Mouse (Mus musculus) neural tube, embryonic 13.5 days (tissue): Measurements from ENCODE around the gene Psg20. TPM values are rescaled to one million over a fixed set of nuclear protein-coding genes. Genes with fewer than 3 reads are reported as not detected.
"Not testable (repeated sequence)": the region's sequence is repeated elsewhere in the genome, so short reads cannot be mapped to it uniquely, and the experiment has no call there.

ENCODE experiments used
- ATAC-seq: fragments of 200-750 bp; cut with Nextera tagmentation; 2 replicates; pipeline ENCODE4 v1.8.0; 2017; ENCODE audit warnings: low read depth, mild to moderate bottlenecking, moderate TSS enrichment, moderate library complexity
- H3K27ac ChIP-seq: fragments of 300-500 bp; sonication (generic); replicated peaks from 2 replicates; pipeline ENCODE4 v1.5.1; 2015; ENCODE audit warnings: moderate library complexity, mild to moderate bottlenecking, inconsistent platforms
- H3K27me3 ChIP-seq: fragments of 300-500 bp; sonication (generic); 2 replicates; pipeline ENCODE4 v1.6.1; 2015; ENCODE audit warnings: mild to moderate bottlenecking, inconsistent platforms
- H3K36me3 ChIP-seq: fragments of 300-500 bp; sonication (generic); 2 replicates; pipeline ENCODE4 v1.6.1; 2015; ENCODE audit warnings: mild to moderate bottlenecking, inconsistent platforms
- H3K4me1 ChIP-seq: fragments of 300-500 bp; sonication (generic); replicated peaks from 2 replicates; pipeline ENCODE4 v1.6.1; 2015; ENCODE audit warnings: inconsistent platforms
- H3K4me2 ChIP-seq: fragments of 300-500 bp; sonication (generic); 2 replicates; pipeline ENCODE4 v1.6.1; 2015; ENCODE audit warnings: inconsistent platforms, mild to moderate bottlenecking, moderate library complexity
- H3K4me3 ChIP-seq: fragments of 300-500 bp; sonication (generic); 2 replicates; pipeline ENCODE4 v1.5.1; 2015; ENCODE audit warnings: mild to moderate bottlenecking, inconsistent platforms
- H3K9ac ChIP-seq: fragments of 300-500 bp; sonication (generic); 2 replicates; pipeline ENCODE4 v1.6.1; 2015; ENCODE audit warnings: moderate library complexity, mild to moderate bottlenecking, inconsistent platforms
- H3K9me3 ChIP-seq: fragments of 300-500 bp; sonication (generic); 2 replicates; pipeline ENCODE4 v1.6.1; 2016; ENCODE audit warnings: inconsistent platforms
- WGBS: fragments of 180-500 bp; shearing (Covaris S2); methylation state at CpG from one replicate; pipeline ENCODE4 v1.1.7; 2015; 5-methylcytosine and 5-hydroxymethylcytosine counted together
- polyA plus RNA-seq: library from polyadenylated mRNA; unstranded; fragments of >200 nt; fragmentation: Nextera tagmentation; extraction: Ambion mirVana; gene quantifications from 2 replicates; pipeline ENCODE4 v1.2.1, GENCODE M21; 2015

The Psg20 gene
- not detected in 2 replicates for polyA plus RNA-seq

GRCm38 (mm10) chr7:18686085-18686484 is at the start of gene Psg20:
Psg20 (minus strand) TSS chr7:18686185.
- H3K27me3 ChIP-seq, result no peaks in the 10 kb centered on the region
- no peak within 1 kb of the TSS for H3K4me3 ChIP-seq
- WGBS, result 77% methylated on average over 2 of the region's 2 CpGs
- H3K27ac ChIP-seq, result no peak within 1 kb of the TSS
- H3K9me3 ChIP-seq, result no peaks in the 10 kb centered on the region
- no peak within 1 kb of the TSS for H3K9ac ChIP-seq
- ATAC-seq, result no peak
- no peaks in the 10 kb centered on the region for H3K4me1 ChIP-seq
- H3K36me3 ChIP-seq, result no peaks in the 10 kb centered on the region
- no peak within 1 kb of the TSS for H3K4me2 ChIP-seq

DNA sequence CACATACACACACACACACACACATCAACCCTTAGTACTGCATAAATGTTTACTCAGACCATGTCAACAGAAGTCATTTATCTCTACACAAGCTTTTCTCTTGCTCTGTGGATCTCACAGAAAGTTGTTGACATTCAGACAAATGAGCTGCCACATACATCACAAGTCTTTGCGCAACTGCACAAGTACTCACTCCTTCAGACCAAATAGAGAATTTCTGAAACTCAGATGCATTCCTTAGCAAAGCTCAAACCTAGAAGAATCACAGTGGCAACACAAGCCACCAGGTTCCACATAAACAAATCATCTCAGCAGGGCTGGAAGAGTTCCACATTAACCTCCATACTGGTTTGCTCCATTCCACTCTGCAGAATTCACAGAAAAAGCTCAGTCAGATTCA is 48.5 kb upstream of the Psg20 start:
- Histone ChIP-seq H3K27ac (no peak overlapping the region), H3K27me3 (no peaks in the 10 kb centered on the region), H3K4me1 (no peaks in the 10 kb centered on the region), H3K9ac (no peak overlapping the region), H3K36me3 (no peaks in the 10 kb centered on the region), H3K4me2 (no peak overlapping the region), H3K9me3 (no peaks in the 10 kb centered on the region), H3K4me3 (no peak overlapping the region)
- WGBS, result 90% methylated on average over 1 of the region's 1 CpGs
- ATAC-seq, result no peak

DNA sequence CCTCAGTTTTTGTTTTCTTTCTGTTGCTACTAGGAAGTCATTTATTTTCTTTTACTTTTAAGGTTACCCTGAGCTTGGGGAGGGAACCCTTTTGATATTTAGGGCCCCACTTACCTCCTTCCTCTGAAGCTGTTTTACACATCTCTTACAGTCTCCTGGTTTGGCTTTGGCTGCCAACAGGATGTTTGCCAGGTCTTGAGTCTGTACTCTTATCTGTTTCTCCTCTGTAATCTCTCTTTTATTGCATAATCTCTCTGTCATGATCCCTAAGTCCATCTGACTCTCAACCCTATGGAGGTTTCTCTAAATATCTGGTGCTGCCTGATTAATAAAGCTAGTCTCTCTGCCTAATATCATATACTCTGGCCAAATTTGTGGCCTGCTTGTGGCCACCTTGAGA is 47.1 kb upstream of the Psg20 start:
- H3K9me3 ChIP-seq, result no peaks in the 10 kb centered on the region
- no peak for ATAC-seq
- no peak overlapping the region for H3K27ac ChIP-seq
- no peak overlapping the region for H3K4me2 ChIP-seq
- H3K36me3 ChIP-seq, result no peaks in the 10 kb centered on the region
- H3K27me3 ChIP-seq, result no peaks in the 10 kb centered on the region
- H3K4me1 ChIP-seq, result no peaks in the 10 kb centered on the region
- no peak overlapping the region for H3K9ac ChIP-seq
- no peak overlapping the region for H3K4me3 ChIP-seq

DNA sequence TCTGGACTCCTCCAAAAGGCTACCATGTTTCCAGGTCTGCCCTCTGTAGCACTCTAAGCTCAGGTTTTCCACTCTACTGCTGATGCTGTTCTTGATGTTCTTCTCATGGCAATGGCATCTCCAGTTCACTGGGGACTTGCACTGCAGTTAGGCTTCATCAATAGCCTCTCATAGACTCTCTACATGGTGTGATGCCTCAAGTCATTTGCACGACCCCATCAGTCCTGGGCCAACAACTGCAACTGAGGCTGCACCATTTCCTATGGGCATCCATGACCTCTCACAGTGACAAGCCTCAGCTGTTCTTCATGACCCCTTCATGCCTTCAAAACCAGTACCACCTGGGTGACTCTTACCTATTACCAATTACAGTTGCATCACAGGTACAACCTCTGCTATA is 42.4 kb upstream of the Psg20 start:
- H3K27me3 ChIP-seq, result no peaks in the 10 kb centered on the region
- H3K9ac ChIP-seq, result no peak overlapping the region
- ATAC-seq, result no peak
- no peak overlapping the region for H3K4me3 ChIP-seq
- WGBS, result 68% methylated on average over 1 of the region's 1 CpGs
- H3K36me3 ChIP-seq, result no peaks in the 10 kb centered on the region
- H3K4me2 ChIP-seq, result no peak overlapping the region
- H3K27ac ChIP-seq, result no peak overlapping the region
- no peaks in the 10 kb centered on the region for H3K4me1 ChIP-seq
- H3K9me3 ChIP-seq, result no peaks in the 10 kb centered on the region

GRCm38 (mm10) chr7:18725931-18726330 is 39.9 kb upstream of the Psg20 start:
- not testable (repeated sequence) for H3K27me3 ChIP-seq, H3K4me3 ChIP-seq, H3K4me1 ChIP-seq, H3K9me3 ChIP-seq, H3K36me3 ChIP-seq, H3K4me2 ChIP-seq, H3K27ac ChIP-seq, H3K9ac ChIP-seq, ATAC-seq

GRCm38 (mm10) chr7:18724001-18724400 is 38.0 kb upstream of the Psg20 start:
- Histone ChIP-seq H3K27ac (no peak overlapping the region), H3K4me2 (no peak overlapping the region), H3K36me3 (no peaks in the 10 kb centered on the region), H3K4me1 (no peaks in the 10 kb centered on the region), H3K4me3 (no peak overlapping the region), H3K27me3 (no peaks in the 10 kb centered on the region), H3K9ac (no peak overlapping the region), H3K9me3 (no peaks in the 10 kb centered on the region)
- 86% methylated on average over 6 of the region's 6 CpGs for WGBS
- ATAC-seq, result no peak

GRCm38 (mm10) chr7:18717790-18718189 is 31.8 kb upstream of the Psg20 start, which contains the start of gene Psg22:
Psg22 (plus strand) TSS chr7:18718090.
- Histone ChIP-seq H3K36me3 (no peaks in the 10 kb centered on the region), H3K27me3 (no peaks in the 10 kb centered on the region), H3K9me3 (no peaks in the 10 kb centered on the region), H3K4me1 (no peaks in the 10 kb centered on the region), H3K4me2 (no peak within 1 kb of the TSS), H3K4me3 (no peak within 1 kb of the TSS), H3K9ac (no peak within 1 kb of the TSS), H3K27ac (no peak within 1 kb of the TSS)
- WGBS, result 39% methylated on average over 2 of the region's 2 CpGs
- no peak for ATAC-seq

DNA sequence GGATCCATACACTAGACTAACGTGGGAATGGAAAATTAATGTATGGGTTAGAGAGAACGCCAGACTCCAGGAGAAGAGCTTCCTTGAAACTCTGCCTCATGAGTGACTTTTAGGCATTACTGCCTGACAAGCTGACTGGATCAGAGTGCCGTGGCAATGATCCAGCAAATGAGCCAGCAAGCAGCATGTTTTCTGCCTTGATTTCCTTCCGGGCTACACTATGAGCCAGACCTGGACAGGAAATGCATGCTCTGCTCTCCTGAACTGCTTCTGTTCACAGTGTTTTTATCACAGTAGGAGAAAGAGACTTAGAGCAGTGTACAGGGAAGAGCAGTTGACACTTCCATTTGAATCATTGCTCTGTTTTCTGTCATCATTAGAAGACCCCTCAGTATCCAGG is 29.6 kb upstream of the Psg20 start:
- no peak overlapping the region for H3K27ac ChIP-seq
- no peaks in the 10 kb centered on the region for H3K27me3 ChIP-seq
- ATAC-seq, result no peak
- no peaks in the 10 kb centered on the region for H3K9me3 ChIP-seq
- no peak overlapping the region for H3K4me2 ChIP-seq
- H3K9ac ChIP-seq, result no peak overlapping the region
- 83% methylated on average over 4 of the region's 4 CpGs for WGBS
- no peaks in the 10 kb centered on the region for H3K36me3 ChIP-seq
- no peak overlapping the region for H3K4me3 ChIP-seq
- H3K4me1 ChIP-seq, result no peaks in the 10 kb centered on the region

DNA sequence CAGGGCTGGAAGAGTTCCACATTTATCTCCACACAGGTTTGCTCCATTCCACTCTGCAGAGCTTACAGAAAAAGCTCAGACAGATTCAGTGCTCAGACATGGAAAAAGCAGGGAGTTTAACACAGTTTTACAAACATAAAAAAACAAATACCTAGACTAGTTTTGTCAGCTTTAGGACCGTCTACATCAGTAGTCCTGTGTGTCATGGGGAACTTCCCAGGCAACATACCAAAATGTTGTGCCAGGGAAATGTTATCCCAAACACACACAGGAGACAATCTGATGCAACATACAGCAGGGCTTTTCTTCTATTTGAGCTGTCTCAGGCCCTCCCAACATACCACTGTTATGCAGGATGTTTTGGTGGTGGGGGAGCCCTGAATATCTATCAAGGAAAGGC is 24.9 kb upstream of the Psg20 start:
- ATAC-seq, result no peak
- no peaks in the 10 kb centered on the region for H3K27me3 ChIP-seq
- H3K4me1 ChIP-seq, result no peaks in the 10 kb centered on the region
- H3K9me3 ChIP-seq, result no peaks in the 10 kb centered on the region
- 79% methylated on average over 1 of the region's 1 CpGs for WGBS
- H3K9ac ChIP-seq, result no peak overlapping the region
- H3K4me3 ChIP-seq, result no peak overlapping the region
- no peaks in the 10 kb centered on the region for H3K36me3 ChIP-seq
- H3K27ac ChIP-seq, result no peak overlapping the region
- no peak overlapping the region for H3K4me2 ChIP-seq

DNA sequence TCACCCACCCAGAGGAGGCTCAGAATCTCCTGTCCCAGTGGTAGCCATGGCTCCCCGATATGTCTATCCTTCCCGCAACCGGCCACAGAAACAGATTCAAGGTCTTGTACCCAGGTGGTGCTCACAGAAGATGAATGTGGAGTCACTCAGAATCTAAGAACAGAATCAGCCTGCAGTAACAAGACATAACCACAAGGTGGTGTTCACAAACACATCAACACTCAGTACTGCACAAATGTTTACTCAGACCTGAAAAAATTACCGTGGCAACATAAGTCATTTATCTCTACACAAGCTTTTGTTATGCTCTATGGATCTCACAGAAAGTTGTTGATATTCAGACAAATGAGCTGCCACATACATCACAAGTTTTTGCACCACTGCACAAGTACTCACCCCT is 24.3 kb upstream of the Psg20 start:
- not testable (repeated sequence) for H3K9me3 ChIP-seq, H3K4me3 ChIP-seq, H3K27ac ChIP-seq, H3K9ac ChIP-seq, H3K36me3 ChIP-seq, ATAC-seq, H3K27me3 ChIP-seq, H3K4me2 ChIP-seq, H3K4me1 ChIP-seq
- WGBS, result 71% methylated on average over 4 of the region's 4 CpGs

- no peak overlapping the region for H3K4me3 ChIP-seq
These were observed 399 bp downstream of the Psg20 start for GRCm38 (mm10) chr7:18685586-18685985.

DNA sequence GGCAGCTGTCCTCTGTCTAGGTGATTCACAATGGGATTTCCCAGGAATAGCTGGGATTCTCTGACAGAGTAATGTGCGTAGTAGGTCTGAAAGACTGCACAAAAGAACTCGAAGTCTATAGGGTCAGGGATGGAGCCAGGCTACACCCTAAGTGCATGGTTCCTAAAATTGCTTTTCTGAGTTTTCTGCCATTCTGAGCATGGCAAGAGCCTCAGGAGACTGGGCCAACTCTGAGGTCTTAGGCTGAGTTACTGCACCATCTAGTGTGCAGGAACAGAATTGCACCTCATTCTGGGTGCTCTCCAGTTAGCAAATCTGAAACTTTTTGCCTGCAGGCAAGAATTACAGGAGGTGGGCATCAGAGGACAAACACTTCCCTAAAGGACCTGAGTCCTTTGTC is 6.2 kb downstream of the Psg20 start:
- Histone ChIP-seq H3K27ac (no peak overlapping the region), H3K27me3 (no peaks in the 10 kb centered on the region), H3K9me3 (no peaks in the 10 kb centered on the region), H3K9ac (no peak overlapping the region), H3K4me1 (no peaks in the 10 kb centered on the region), H3K36me3 (no peaks in the 10 kb centered on the region), H3K4me3 (no peak overlapping the region), H3K4me2 (no peak overlapping the region)
- 53% methylated on average over 2 of the region's 2 CpGs for WGBS
- ATAC-seq, result no peak

More at GRCm38 (mm10) chr7:18685586-18685985, 399 bp downstream of the Psg20 start:
- Histone ChIP-seq H3K9ac (no peak overlapping the region), H3K27ac (no peak overlapping the region), H3K4me2 (no peak overlapping the region), H3K36me3 (no peaks in the 10 kb centered on the region), H3K9me3 (no peaks in the 10 kb centered on the region), H3K4me1 (no peaks in the 10 kb centered on the region), H3K27me3 (no peaks in the 10 kb centered on the region)
- no peak for ATAC-seq

DNA sequence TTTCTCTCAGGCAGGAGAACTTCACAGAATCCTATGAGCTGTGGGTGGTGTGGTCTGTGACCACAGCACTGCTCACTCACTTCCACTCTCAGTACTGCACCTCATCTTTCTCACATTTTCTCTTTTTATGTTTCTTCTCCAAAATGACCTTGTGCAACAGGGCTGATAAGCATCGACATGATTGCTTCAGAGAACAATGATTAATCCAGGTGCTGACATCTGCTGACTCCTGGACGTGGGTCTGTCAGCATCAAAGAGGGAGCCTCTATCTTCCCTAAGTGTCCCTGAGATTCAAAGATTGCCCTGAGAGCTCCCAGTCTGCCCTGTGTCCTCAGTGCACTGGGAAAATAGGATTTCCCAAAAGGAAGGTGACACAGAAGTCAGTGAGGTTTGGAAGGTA is 29.4 kb downstream of the Psg20 start, which contains the start of gene Psg21:
TSS of gene Psg21 (minus strand) at position 101 of the 400 bp plus-strand sequence.
- H3K27ac ChIP-seq, H3K36me3 ChIP-seq, H3K4me3 ChIP-seq, H3K4me1 ChIP-seq, H3K27me3 ChIP-seq, H3K4me2 ChIP-seq, H3K9me3 ChIP-seq, H3K9ac ChIP-seq, ATAC-seq: not testable (repeated sequence)
- WGBS, result 77% methylated on average over 2 of the region's 2 CpGs
